Mouse (Mus musculus) cerebellum, adult 2 months (tissue): ENCODE results near the gene Ubr4. TPM values are rescaled to one million over a fixed set of nuclear protein-coding genes. Genes with fewer than 3 reads are reported as not detected.

Experiments
- DNase-seq, 2 experiments: peaks; one replicate each; pipeline ENCODE4 v3.0.0; 2021
- H3K27ac ChIP-seq: fragments of 200-500 bp; 2 replicates; pipeline ENCODE4 v1.5.1; 2012; ENCODE audit warnings: low read length, control low read depth, inconsistent platforms; ENCODE audit not compliant: insufficient read depth
- H3K27me3 ChIP-seq: fragments of 200-500 bp; 2 replicates; pipeline ENCODE4 v1.6.1; 2012; ENCODE audit warnings: inconsistent platforms, mild to moderate bottlenecking, low read length, moderate library complexity; ENCODE audit not compliant: control insufficient read depth, insufficient read depth
- H3K4me1 ChIP-seq: fragments of 200-500 bp; 2 replicates; pipeline ENCODE4 v1.6.1; 2011; ENCODE audit warnings: low read length; ENCODE audit not compliant: control insufficient read depth, insufficient read depth
- H3K4me3 ChIP-seq: fragments of 200-500 bp; replicated peaks from 2 replicates; pipeline ENCODE3; 2011; ENCODE audit warnings: mild to moderate bottlenecking, low read depth, low read length, control low read depth; ENCODE audit not compliant: insufficient read depth
- CTCF ChIP-seq: fragments of 200-500 bp; IDR thresholded peaks from 2 replicates; pipeline ENCODE4 v1.5.1; 2011; ENCODE audit warnings: low read depth, mild to moderate bottlenecking, control low read depth, low read length, moderate library complexity, borderline replicate concordance; ENCODE audit not compliant: insufficient read depth
- POLR2A ChIP-seq: fragments of 200-500 bp; IDR thresholded peaks from 2 replicates; pipeline ENCODE4 v1.6.1; 2011; ENCODE audit warnings: low read length, control low read depth, borderline replicate concordance; ENCODE audit not compliant: insufficient read depth
- WGBS: fragments of 180-500 bp; shearing (Covaris S2); methylation state at CpG from one replicate; pipeline ENCODE4 v1.1.7; 2018; 5-methylcytosine and 5-hydroxymethylcytosine counted together
- polyA plus RNA-seq: library from polyadenylated mRNA; depleted of rRNA; stranded (reverse); fragments of >200 nt; gene quantifications from 2 replicates; pipeline ENCODE4 v1.2.3, GENCODE M21; 2012

Gene Ubr4
- polyA plus RNA-seq, 1 experiment, result 256 TPM

DNA sequence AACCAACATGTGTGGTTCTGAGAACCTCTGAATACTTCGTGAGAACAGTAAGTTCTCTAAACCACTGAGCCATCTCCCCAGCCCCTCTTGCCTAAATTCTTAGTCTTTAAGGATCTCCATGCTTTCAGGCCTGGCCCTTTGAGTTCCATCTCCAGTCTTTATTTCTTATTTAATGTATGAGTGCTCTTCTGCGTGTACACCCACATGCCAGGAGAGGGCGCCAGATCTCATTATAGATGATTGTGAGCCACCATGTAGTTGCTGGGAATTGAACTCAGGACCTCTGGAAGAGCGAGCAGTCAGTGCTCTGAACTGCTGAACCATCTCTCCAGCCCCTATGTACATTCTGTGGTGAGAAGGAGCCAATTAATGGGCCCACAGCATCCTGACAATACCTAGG is 39.8 kb upstream of the Ubr4 start:
- WGBS, result 65% methylated on average over 4 of the region's 4 CpGs
- H3K4me3 ChIP-seq, result no peak overlapping the region
- H3K4me1 ChIP-seq, result peaks cover 27% of the 10 kb centered on the region
- TF ChIP-seq POLR2A, result no peak
- peak; percentile 39; the same call in 1 of the 2 replicates for TF ChIP-seq CTCF
- H3K27ac ChIP-seq, result no peak overlapping the region
- DNase-seq, result no peak
- no peaks in the 10 kb centered on the region for H3K27me3 ChIP-seq

DNA sequence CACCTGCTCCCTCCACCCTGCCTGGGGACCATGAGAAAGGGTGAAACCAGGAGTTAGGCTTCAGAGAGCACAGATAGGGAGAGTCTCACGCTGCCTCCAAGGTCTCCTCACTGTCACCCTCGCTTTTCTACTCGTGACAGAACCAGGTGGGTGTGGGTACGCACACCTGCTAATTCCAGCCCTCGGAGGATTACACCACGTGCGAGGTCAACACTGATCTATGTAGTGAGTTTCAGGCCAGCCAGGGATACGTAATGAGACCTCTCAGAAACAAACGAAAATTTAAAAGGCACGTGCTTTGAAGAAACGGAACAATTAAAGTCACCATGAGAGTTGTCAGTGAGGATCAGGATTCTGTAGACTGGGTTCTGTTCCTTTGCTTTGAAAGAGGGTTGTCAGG is 34.0 kb upstream of the Ubr4 start:
- no peak for DNase-seq
- H3K4me3 ChIP-seq, result no peak overlapping the region
- 91% methylated on average over 11 of the region's 11 CpGs for WGBS
- no peaks in the 10 kb centered on the region for H3K27me3 ChIP-seq
- no peaks in the 10 kb centered on the region for H3K4me1 ChIP-seq
- no peak for TF ChIP-seq POLR2A
- no peak for TF ChIP-seq CTCF
- H3K27ac ChIP-seq, result no peak overlapping the region

DNA sequence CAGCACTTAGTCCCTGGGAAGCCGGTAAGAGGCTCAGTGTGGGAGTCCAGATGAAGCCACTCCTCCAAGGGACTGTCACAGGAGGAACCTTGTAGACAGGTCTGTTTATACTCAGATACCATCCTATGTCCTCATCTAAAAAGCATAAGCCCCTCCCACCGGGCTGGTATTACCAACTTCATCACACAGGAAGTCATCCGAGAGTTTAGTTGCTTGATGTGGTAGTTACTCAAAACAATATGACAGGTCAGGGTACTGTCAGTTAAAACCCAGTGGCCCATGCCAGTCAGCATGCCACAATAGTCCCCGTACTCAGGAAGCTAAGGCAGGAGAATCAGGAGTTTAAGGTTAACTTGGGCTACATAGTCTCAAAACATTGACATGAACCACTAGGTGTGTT is 32.7 kb upstream of the Ubr4 start:
- Histone ChIP-seq H3K27me3 (no peaks in the 10 kb centered on the region), H3K27ac (no peak overlapping the region), H3K4me1 (no peaks in the 10 kb centered on the region), H3K4me3 (no peak overlapping the region)
- WGBS, result 93% methylated on average over 4 of the region's 4 CpGs
- DNase-seq, result no peak
- TF ChIP-seq CTCF (no peak), POLR2A (no peak)

DNA sequence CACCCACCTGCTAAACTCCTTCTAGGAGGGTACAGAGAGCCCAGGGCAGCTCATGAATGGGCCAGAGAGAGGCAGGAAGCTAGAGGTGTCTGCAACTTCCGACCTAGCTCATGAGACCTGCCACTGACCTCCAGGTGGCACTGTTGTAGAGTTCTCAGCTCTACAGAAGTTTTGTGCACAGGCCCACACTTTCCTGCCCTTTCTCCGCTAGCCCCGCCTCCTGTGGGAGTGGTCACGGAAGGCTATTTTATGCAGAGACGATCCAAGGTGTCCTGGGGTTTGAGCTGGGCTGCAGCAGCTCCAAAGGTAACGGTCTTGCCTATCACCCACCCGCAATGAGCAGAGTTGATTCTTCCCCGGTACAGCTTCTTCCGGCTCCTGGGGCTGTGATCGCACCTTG is 21.8 kb upstream of the Ubr4 start:
- Histone ChIP-seq H3K4me1 (no peaks in the 10 kb centered on the region), H3K27me3 (no peaks in the 10 kb centered on the region), H3K4me3 (no peak overlapping the region), H3K27ac (no peak overlapping the region)
- DNase-seq, result peak in 1 of 2 experiments; percentile 27
- WGBS, result 14% methylated on average over 10 of the region's 10 CpGs
- no peak for TF ChIP-seq POLR2A
- peak; percentile 55; the same call in 1 of the 2 replicates for TF ChIP-seq CTCF

DNA sequence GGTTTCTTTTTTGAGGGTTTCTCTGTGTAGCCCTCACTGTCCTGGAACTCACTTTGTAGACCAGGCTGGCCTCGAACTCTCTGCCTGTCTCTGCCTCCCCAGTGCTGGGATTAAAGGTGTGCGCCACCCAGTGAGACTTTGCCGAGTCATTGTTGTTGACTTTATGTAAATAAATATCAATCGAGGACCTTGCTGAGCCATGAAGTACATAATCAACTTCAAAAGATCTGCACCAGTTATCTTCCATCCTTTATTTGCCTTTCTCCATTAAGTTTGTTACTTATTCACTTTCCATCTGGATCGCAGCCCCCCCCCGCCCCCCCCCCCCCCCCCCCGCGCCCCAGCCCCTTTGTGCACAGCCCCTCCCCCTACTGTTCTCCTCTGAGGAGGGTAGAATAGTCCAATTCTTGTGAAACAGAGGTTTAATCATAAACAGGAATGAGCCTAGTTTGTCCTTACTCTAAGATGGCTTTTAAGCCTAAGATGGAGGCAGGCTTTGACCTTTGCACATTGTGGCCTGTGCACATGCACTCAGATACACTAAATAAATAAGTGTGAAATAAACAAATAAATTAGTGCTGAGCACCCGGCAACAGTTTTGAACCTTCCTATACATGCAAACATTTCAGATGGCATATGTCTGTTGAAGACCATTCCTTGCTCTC is 17.6 kb upstream of the Ubr4 start:
- WGBS, result 62% methylated on average over 8 of the region's 9 CpGs

DNA sequence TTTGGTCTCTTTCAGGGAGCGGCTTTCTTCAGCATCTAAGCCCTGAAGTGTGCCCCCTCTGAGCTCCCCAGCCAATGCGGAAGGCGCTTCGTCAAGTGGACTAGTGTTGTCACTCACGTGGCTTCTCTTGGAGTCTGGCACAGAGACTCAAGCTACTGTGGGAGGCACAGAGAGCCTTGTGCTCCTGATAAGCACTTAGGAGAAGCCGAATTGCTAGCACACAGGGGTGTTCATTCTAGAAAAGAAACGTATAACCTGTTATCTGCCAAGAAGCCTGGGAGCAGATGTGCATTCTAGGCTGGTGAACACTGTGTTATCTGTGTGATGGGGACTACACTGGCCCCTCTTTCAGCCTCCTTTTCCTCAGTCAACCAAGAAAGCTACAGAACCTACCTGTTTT is 16.9 kb upstream of the Ubr4 start:
- TF ChIP-seq CTCF, result no peak
- TF ChIP-seq POLR2A, result no peak
- WGBS, result 59% methylated on average over 7 of the region's 7 CpGs

More for the DNA sequence above, 17.6 kb upstream of the Ubr4 start:
- no peak overlapping the region for H3K27ac ChIP-seq
- TF ChIP-seq POLR2A (no peak), CTCF (no peak)
- no peak for DNase-seq
- no peak overlapping the region for H3K4me3 ChIP-seq
- no peaks in the 10 kb centered on the region for H3K27me3 ChIP-seq
- no peaks in the 10 kb centered on the region for H3K4me1 ChIP-seq

DNA sequence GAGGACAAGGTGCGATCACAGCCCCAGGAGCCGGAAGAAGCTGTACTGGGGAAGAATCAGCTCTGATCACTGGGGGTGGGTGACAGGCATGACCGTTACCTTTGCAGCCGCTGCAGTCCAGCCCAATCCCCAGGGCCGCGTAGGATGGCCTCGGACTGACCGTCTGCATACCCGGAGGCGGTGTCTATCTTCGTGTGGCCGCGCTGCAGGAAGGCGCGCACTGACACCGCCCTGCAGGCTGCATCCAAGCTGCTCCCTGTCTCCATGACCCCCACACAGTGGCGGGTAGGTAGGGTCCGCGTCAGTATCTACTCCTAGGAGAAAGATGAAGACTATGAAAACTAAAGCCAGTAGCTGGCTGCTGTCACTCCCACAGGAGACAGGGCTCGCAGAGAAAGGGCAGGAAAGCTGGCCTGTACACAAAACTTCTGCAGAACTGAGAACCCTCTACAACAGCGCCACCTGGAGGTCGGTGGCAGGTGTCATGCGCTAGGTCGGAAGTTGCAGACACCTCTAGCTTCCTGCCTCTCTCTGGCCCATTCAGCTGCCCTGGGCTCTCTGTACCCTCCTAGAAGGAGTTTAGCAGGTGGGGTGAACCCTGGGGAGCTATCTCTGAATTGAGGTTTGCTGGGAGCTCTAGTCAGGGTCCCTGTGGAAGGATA is 15.5 kb upstream of the Ubr4 start:
- Histone ChIP-seq H3K4me3 (no peak overlapping the region), H3K27me3 (no peaks in the 10 kb centered on the region), H3K4me1 (no peaks in the 10 kb centered on the region), H3K27ac (no peak overlapping the region)
- DNase-seq, result peak; percentile 56 to 72
- WGBS, result 25% methylated on average over 24 of the region's 24 CpGs
- no peak for TF ChIP-seq POLR2A
- TF ChIP-seq CTCF, result peak; percentile 87

More for the DNA sequence above, 16.9 kb upstream of the Ubr4 start:
- H3K4me3 ChIP-seq, result no peak overlapping the region
- H3K27ac ChIP-seq, result no peak overlapping the region
- no peak for DNase-seq
- no peaks in the 10 kb centered on the region for H3K4me1 ChIP-seq
- H3K27me3 ChIP-seq, result no peaks in the 10 kb centered on the region

DNA sequence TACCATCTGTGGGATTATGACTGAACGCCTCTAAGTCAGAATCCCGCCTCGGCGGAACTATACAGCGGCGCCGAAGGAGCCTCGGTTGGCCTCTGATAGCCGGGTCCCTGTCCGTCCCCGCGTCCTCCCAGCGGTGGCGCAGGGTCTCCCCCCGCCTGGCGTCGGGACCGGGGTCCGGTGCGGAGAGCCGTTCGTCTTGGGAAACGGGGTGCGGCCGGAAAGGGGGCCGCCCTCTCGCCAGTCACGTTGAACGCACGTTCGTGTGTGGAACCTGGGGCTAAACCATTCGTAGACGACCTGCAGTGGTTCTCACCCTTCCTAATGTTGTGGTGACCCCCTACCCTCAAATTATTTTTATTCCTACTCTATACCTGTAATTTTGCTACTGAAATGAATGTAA is 14.3 kb upstream of the Ubr4 start:
- TF ChIP-seq POLR2A (no peak), CTCF (no peak)
- H3K27ac ChIP-seq, result no peak overlapping the region
- DNase-seq, result no peak
- H3K27me3 ChIP-seq, result no peaks in the 10 kb centered on the region
- no peak overlapping the region for H3K4me3 ChIP-seq
- WGBS, result 52% methylated on average over 33 of the region's 33 CpGs
- H3K4me1 ChIP-seq, result no peaks in the 10 kb centered on the region
